Mouse (Mus musculus): ENCODE measurements around the gene Rimkla.

DNA sequence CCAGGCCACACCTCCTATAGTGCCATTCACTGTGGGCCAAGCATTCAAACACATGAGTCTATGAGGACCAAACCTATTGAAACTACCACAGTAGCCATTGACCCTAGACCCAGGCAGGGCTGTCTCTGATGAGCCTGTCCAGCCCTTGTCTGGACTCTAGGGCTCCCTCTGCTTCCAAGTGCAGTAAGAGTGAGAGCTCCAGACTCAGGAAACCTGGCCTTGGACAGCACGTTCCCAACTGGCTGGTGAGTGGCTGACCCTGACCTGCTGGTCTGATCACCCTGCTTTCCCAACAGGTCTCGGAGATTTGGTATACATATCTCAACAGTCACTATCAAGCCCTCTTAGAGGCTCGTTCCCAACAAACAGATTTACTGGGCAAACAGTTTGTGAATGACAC is 44.6 kb downstream of the Rimkla start:
- TF ChIP-seq CTCF (conservative IDR thresholded peaks at IDR 0.05; ENCODE audit: insufficient read depth, insufficient read length, low read depth, low read length) (no peak), POLR2A (IDR thresholded peaks at IDR 0.05; ENCODE audit: low read depth, low read length) (no peak)
